Mouse (Mus musculus) heart, postnatal 0 days (tissue): ENCODE data around the gene Tmem63a. TPM values are rescaled to one million over a fixed set of nuclear protein-coding genes. Genes with fewer than 3 reads are reported as not detected.
A peak's percentile ranks its signal among the peaks of the same experiment; 100 is the strongest.

Experiments
- ATAC-seq: fragments of 200-750 bp; cut with Nextera tagmentation; 2 replicates; pipeline ENCODE4 v1.8.0; 2017; ENCODE audit warnings: low read depth, moderate number of reproducible peaks, moderate library complexity; ENCODE audit not compliant: insufficient read depth
- DNase-seq: peaks from one replicate; pipeline ENCODE4 v3.0.0-alpha.2; 2016; ENCODE audit warnings: low spot score
- H3K27ac ChIP-seq: fragments of 300-500 bp; sonication (generic); 2 replicates; pipeline ENCODE4 v1.5.1; 2014; ENCODE audit warnings: low read depth, mild to moderate bottlenecking
- H3K27me3 ChIP-seq: fragments of 300-500 bp; sonication (generic); 2 replicates; pipeline ENCODE4 v1.6.1; 2014; ENCODE audit warnings: low read length, mixed read lengths; ENCODE audit not compliant: control insufficient read depth, insufficient read depth
- H3K36me3 ChIP-seq: fragments of 300-500 bp; sonication (generic); replicated peaks from 2 replicates; pipeline ENCODE4 v1.6.1; 2014; ENCODE audit warnings: low read length, mixed read lengths; ENCODE audit not compliant: control insufficient read depth, insufficient read depth
- H3K4me1 ChIP-seq: fragments of 300-500 bp; sonication (generic); 2 replicates; pipeline ENCODE4 v1.6.1; 2014; ENCODE audit warnings: antibody characterized with exemption; ENCODE audit not compliant: control insufficient read depth, insufficient read depth
- H3K4me2 ChIP-seq: fragments of 300-500 bp; sonication (generic); 2 replicates; pipeline ENCODE4 v1.6.1; 2014; ENCODE audit warnings: low read depth, mild to moderate bottlenecking, low read length, moderate library complexity
- H3K4me3 ChIP-seq: fragments of 300-500 bp; sonication (generic); 2 replicates; pipeline ENCODE4 v1.5.1; 2014; ENCODE audit warnings: low read depth, low read length
- H3K9ac ChIP-seq: fragments of 300-500 bp; sonication (generic); replicated peaks from 2 replicates; pipeline ENCODE4 v1.6.1; 2014; ENCODE audit warnings: low read depth, low read length, mixed read lengths
- H3K9me3 ChIP-seq: fragments of 300-500 bp; sonication (generic); replicated peaks from 2 replicates; pipeline ENCODE4 v1.6.1; 2016; ENCODE audit warnings: low read length; ENCODE audit not compliant: control insufficient read depth
- CTCF ChIP-seq: IDR thresholded peaks from 2 replicates; pipeline ENCODE4 v1.5.1; 2016; ENCODE audit warnings: antibody characterized with exemption, control low read depth, low read depth
- EP300 ChIP-seq: IDR thresholded peaks from 2 replicates; pipeline ENCODE4 v1.6.1; 2016; ENCODE audit warnings: antibody characterized with exemption, low read depth
- WGBS: fragments of 180-500 bp; shearing (Covaris S2); extraction: QIAGEN DNeasy Blood & Tissue Kit; methylation state at CpG from one replicate; pipeline ENCODE4 v1.1.7; 2014; 5-methylcytosine and 5-hydroxymethylcytosine counted together
- polyA plus RNA-seq: library from polyadenylated mRNA; unstranded; fragments of >200 nt; fragmentation: Nextera tagmentation; extraction: Ambion mirVana; gene quantifications from 2 replicates; pipeline ENCODE4 v1.2.1, GENCODE M21; 2015
- total RNA-seq: library from RNA; depleted of rRNA; stranded (reverse); fragments of >200 nt; gene quantifications from 2 replicates; pipeline ENCODE4 v1.2.3, GENCODE M21; 2014; ENCODE audit warnings: low replicate concordance

Gene Tmem63a
- total and polyA plus RNA-seq, 2 experiments from 2014 or later: 9.6 to 17.2 TPM

GRCm38 (mm10) chr1:180917053-180917452, 25.1 kb upstream of the Tmem63a start:
- no peak overlapping the region for H3K4me2 ChIP-seq
- WGBS: 21% methylated on average over 1 of the region's 1 CpGs
- DNase-seq (no peak), ATAC-seq (no peak)
- peaks cover 6% of the 10 kb centered on the region; the same call in 1 of the 2 replicates for H3K4me1 ChIP-seq
- no peak for TF ChIP-seq EP300
- no peak for TF ChIP-seq CTCF
- no peaks in the 10 kb centered on the region for H3K9me3 ChIP-seq
- no peaks in the 10 kb centered on the region for H3K27me3 ChIP-seq
- H3K9ac ChIP-seq: no peak overlapping the region
- H3K4me3 ChIP-seq: no peak overlapping the region
- no peaks in the 10 kb centered on the region for H3K36me3 ChIP-seq
- no peak overlapping the region for H3K27ac ChIP-seq

DNA sequence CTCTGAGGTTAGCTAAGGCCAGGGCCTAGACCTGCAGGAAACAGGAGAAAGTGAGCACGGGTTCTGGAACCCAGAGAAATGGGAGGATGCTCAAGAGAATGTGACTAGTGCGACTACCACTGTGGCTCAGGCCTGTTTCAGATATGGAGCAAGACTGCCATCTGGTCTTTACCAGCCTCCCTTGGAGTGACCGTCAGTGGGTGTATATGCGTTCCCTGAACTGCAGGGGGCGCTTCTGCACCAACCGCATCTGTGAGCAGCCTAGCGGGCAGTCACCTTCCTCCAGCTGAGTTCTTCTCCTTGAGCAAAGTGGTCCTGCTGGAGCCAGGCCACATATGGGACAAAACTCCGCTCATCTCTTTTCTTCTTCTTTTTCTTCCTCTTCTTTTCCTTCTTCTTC, 22.5 kb upstream of the Tmem63a start:
- no peaks in the 10 kb centered on the region for H3K27me3 ChIP-seq
- H3K4me2 ChIP-seq: no peak overlapping the region
- no peak for DNase-seq
- H3K4me1 ChIP-seq: no peaks in the 10 kb centered on the region
- H3K36me3 ChIP-seq: no peaks in the 10 kb centered on the region
- no peak overlapping the region for H3K27ac ChIP-seq
- no peaks in the 10 kb centered on the region for H3K9me3 ChIP-seq
- peak; percentile 33; the same call in 1 of the 2 replicates for ATAC-seq
- H3K4me3 ChIP-seq: no peak overlapping the region
- TF ChIP-seq CTCF: peak; percentile 29
- TF ChIP-seq EP300: no peak
- no peak overlapping the region for H3K9ac ChIP-seq
- 30% methylated on average over 8 of the region's 8 CpGs for WGBS

- H3K4me1 ChIP-seq: no peaks in the 10 kb centered on the region
- H3K27ac ChIP-seq: no peak overlapping the region
- 53% methylated on average over 6 of the region's 6 CpGs for WGBS
- DNase-seq (no peak), ATAC-seq (no peak)
- H3K27me3 ChIP-seq: no peaks in the 10 kb centered on the region
- TF ChIP-seq CTCF (no peak), EP300 (no peak)
- no peak overlapping the region for H3K9ac ChIP-seq
- H3K9me3 ChIP-seq: no peaks in the 10 kb centered on the region
- no peak overlapping the region for H3K4me2 ChIP-seq
- no peak overlapping the region for H3K4me3 ChIP-seq
- no peaks in the 10 kb centered on the region for H3K36me3 ChIP-seq
Observed at GRCm38 (mm10) chr1:180922273-180923048, 19.7 kb upstream of the Tmem63a start.

DNA sequence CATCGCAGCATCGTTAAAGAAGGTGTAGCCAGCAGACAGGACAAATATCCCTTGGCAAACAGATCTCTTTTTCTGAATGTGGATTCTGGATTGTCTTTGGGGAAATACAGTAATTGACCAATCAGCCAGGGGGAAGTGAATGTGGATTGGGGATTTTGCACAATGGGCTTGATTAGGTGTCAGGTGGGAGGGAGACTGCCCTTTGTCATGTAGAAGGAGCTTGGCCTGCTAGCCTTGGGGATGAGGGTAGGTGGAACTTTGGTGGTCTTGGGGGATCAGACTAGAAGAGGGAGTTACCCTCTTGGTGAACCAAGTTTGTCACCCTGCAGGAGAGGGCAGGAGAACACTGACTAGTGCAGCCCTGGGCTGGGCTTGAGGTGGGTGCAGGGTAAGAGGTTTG, 17.4 kb upstream of the Tmem63a start:
- TF ChIP-seq EP300 (no peak), CTCF (no peak)
- 52% methylated on average over 2 of the region's 2 CpGs for WGBS

GRCm38 (mm10) chr1:180926286-180926685, 15.9 kb upstream of the Tmem63a start:
- Histone ChIP-seq H3K36me3 (no peaks in the 10 kb centered on the region), H3K27me3 (no peaks in the 10 kb centered on the region), H3K4me3 (no peak overlapping the region), H3K9me3 (no peaks in the 10 kb centered on the region), H3K9ac (no peak overlapping the region), H3K4me2 (no peak overlapping the region), H3K4me1 (no peaks in the 10 kb centered on the region), H3K27ac (no peak overlapping the region)
- WGBS: 63% methylated on average over 4 of the region's 4 CpGs
- no peak for TF ChIP-seq CTCF
- TF ChIP-seq EP300: no peak
- DNase-seq: no peak
- no peak for ATAC-seq

More for the DNA sequence above, 17.4 kb upstream of the Tmem63a start:
- H3K27me3 ChIP-seq: no peaks in the 10 kb centered on the region
- H3K9me3 ChIP-seq: no peaks in the 10 kb centered on the region
- DNase-seq (no peak), ATAC-seq (no peak)
- no peak overlapping the region for H3K4me3 ChIP-seq
- H3K4me1 ChIP-seq: no peaks in the 10 kb centered on the region
- H3K4me2 ChIP-seq: no peak overlapping the region
- no peak overlapping the region for H3K27ac ChIP-seq
- H3K9ac ChIP-seq: no peak overlapping the region
- H3K36me3 ChIP-seq: no peaks in the 10 kb centered on the region

- no peaks in the 10 kb centered on the region for H3K9me3 ChIP-seq
- no peaks in the 10 kb centered on the region for H3K36me3 ChIP-seq
- no peak overlapping the region for H3K9ac ChIP-seq
- H3K4me2 ChIP-seq: no peak overlapping the region
- no peak for DNase-seq
- no peak overlapping the region for H3K27ac ChIP-seq
- TF ChIP-seq CTCF (no peak), EP300 (no peak)
- 27% methylated on average over 2 of the region's 2 CpGs for WGBS
- no peak for ATAC-seq
- no peaks in the 10 kb centered on the region for H3K4me1 ChIP-seq
- no peak overlapping the region for H3K4me3 ChIP-seq
- H3K27me3 ChIP-seq: peaks cover 8% of the 10 kb centered on the region
Observed at GRCm38 (mm10) chr1:180929599-180929998, 12.5 kb upstream of the Tmem63a start.
